Mouse (Mus musculus) heart, embryonic 12.5 days (tissue): ENCODE results near the gene Shc3. TPM values are rescaled to one million over a fixed set of nuclear protein-coding genes. Genes with fewer than 3 reads are reported as not detected.

ENCODE experiments used
- polyA plus RNA-seq: library from polyadenylated mRNA; unstranded; fragments of >200 nt; fragmentation: Nextera tagmentation; extraction: Ambion mirVana; gene quantifications from 2 replicates; pipeline ENCODE4 v1.2.1, GENCODE M21; 2016

Shc3 gene
- polyA plus RNA-seq, 1 experiment from 2014 or later, result 0.26 TPM

Other genes starting within 250 kb of the Shc3 start
- 18.7 and 19.3 TPM in 2 replicates for gene S1pr3, start 160.8 kb downstream of the Shc3 start, polyA plus RNA-seq
- gene Cks2, start 75.8 kb upstream of the Shc3 start, polyA plus RNA-seq, result 247 and 252 TPM in 2 replicates
- 20.3 and 27.9 TPM in 2 replicates for gene Secisbp2, start 82.3 kb upstream of the Shc3 start, polyA plus RNA-seq
- 17.3 and 17.4 TPM in 2 replicates for gene Sema4d, start 224.3 kb upstream of the Shc3 start, polyA plus RNA-seq